Mouse (Mus musculus): Measurements from ENCODE around the gene Cox17. TPM values are rescaled to one million over a fixed set of nuclear protein-coding genes. Genes with fewer than 3 reads are reported as not detected.

The Cox17 gene
- polyA plus RNA-seq (2012; rRNA removed) = 119 and 221 TPM in 2 replicates

GRCm38 (mm10) chr16:38346529-38347325 lies at the start of gene Cox17, which contains the start of gene Gm21987:
Cox17 (plus strand) TSS chr16:38346991.
Gm21987 (plus strand) TSS chr16:38347040.

GRCm38 (mm10) chr16:38341396-38342324 lies 5.1 kb upstream of the Cox17 start, which contains the start of gene Maats1:
Maats1 (minus strand) TSS chr16:38342143.

GRCm38 (mm10) chr16:38361933-38362332 lies 15.1 kb downstream of the Cox17 start, which contains the start of gene Popdc2:
Popdc2 (plus strand) TSS chr16:38362209.

Other genes starting within 250 kb of the Cox17 start
- 0.09 and 0.28 TPM in 2 replicates for gene Nr1i2, start 52.2 kb upstream of the Cox17 start, polyA plus RNA-seq (2012; rRNA removed)
- gene Maats1, start 4.8 kb upstream of the Cox17 start, polyA plus RNA-seq (2012; rRNA removed) = 0.50 and 0.60 TPM in 2 replicates
- gene Gm21987, start within 50 bp of the Cox17 start, polyA plus RNA-seq (2012; rRNA removed) = not detected in 2 replicates
- gene Popdc2, start 15.2 kb downstream of the Cox17 start, polyA plus RNA-seq (2012; rRNA removed) = 4.8 and 7.5 TPM in 2 replicates
- gene Pla1a, start 86.2 kb downstream of the Cox17 start, polyA plus RNA-seq (2012; rRNA removed) = 0.26 and 0.34 TPM in 2 replicates
- gene Adprh, start 105.7 kb downstream of the Cox17 start, polyA plus RNA-seq (2012; rRNA removed) = 63.0 and 70.7 TPM in 2 replicates
- gene Cd80, start 108.6 kb downstream of the Cox17 start, polyA plus RNA-seq (2012; rRNA removed) = 0.24 and 0.35 TPM in 2 replicates
- gene Timmdc1, start 175.7 kb downstream of the Cox17 start, polyA plus RNA-seq (2012; rRNA removed) = 21.6 and 33.7 TPM in 2 replicates
- gene Poglut1, start 203.3 kb downstream of the Cox17 start, polyA plus RNA-seq (2012; rRNA removed) = 48.6 and 74.0 TPM in 2 replicates
- gene Tmem39a, start 211.7 kb downstream of the Cox17 start, polyA plus RNA-seq (2012; rRNA removed) = 60.4 and 144 TPM in 2 replicates

Data from central nervous system, embryonic 11.5 days (tissue).